Mouse (Mus musculus) midbrain, embryonic 11.5 days (tissue): ENCODE results near the gene Slc18a3. TPM values are rescaled to one million over a fixed set of nuclear protein-coding genes. Genes with fewer than 3 reads are reported as not detected.

Source experiments
- ATAC-seq: fragments of 200-750 bp; cut with Nextera tagmentation; 2 replicates; pipeline ENCODE4 v1.8.0; 2017; ENCODE audit warnings: moderate TSS enrichment, moderate library complexity; ENCODE audit not compliant: low FRiP score
- DNase-seq: peaks from one replicate; pipeline ENCODE4 v3.0.0; 2015; ENCODE audit warnings: low spot score; ENCODE audit errors: missing footprints
- H3K27ac ChIP-seq: fragments of 300-500 bp; sonication (generic); 2 replicates; pipeline ENCODE4 v1.5.1; 2014; ENCODE audit warnings: low read depth, low read length
- H3K27me3 ChIP-seq: fragments of 300-500 bp; sonication (generic); 2 replicates; pipeline ENCODE4 v1.6.1; 2014; ENCODE audit warnings: mild to moderate bottlenecking, low read length, moderate library complexity, mixed read lengths; ENCODE audit not compliant: control insufficient read depth, insufficient read depth
- H3K36me3 ChIP-seq: fragments of 300-500 bp; sonication (generic); 2 replicates; pipeline ENCODE4 v1.6.1; 2014; ENCODE audit warnings: mild to moderate bottlenecking, low read length, moderate library complexity, mixed read lengths; ENCODE audit not compliant: control insufficient read depth, insufficient read depth
- H3K4me1 ChIP-seq: fragments of 300-500 bp; sonication (generic); 2 replicates; pipeline ENCODE4 v1.6.1; 2014; ENCODE audit warnings: low read length; ENCODE audit not compliant: control insufficient read depth, insufficient read depth
- H3K4me2 ChIP-seq: fragments of 300-500 bp; sonication (generic); 2 replicates; pipeline ENCODE4 v1.6.1; 2014; ENCODE audit warnings: mild to moderate bottlenecking, moderate library complexity
- H3K4me3 ChIP-seq: fragments of 300-500 bp; sonication (generic); 2 replicates; pipeline ENCODE4 v1.5.1; 2014; ENCODE audit warnings: low read depth, low read length
- H3K9ac ChIP-seq: fragments of 300-500 bp; sonication (generic); 2 replicates; pipeline ENCODE4 v1.6.1; 2014; ENCODE audit warnings: low read length
- H3K9me3 ChIP-seq: fragments of 300-500 bp; sonication (generic); 2 replicates; pipeline ENCODE4 v1.6.1; 2016; ENCODE audit warnings: low read length; ENCODE audit not compliant: control insufficient read depth
- WGBS: fragments of 180-500 bp; shearing (Covaris S2); extraction: QIAGEN DNeasy Blood & Tissue Kit; methylation state at CpG from one replicate; pipeline ENCODE4 v1.1.7; 2014; 5-methylcytosine and 5-hydroxymethylcytosine counted together
- polyA plus RNA-seq: library from polyadenylated mRNA; unstranded; fragments of >200 nt; fragmentation: Nextera tagmentation; extraction: Ambion mirVana; gene quantifications from 2 replicates; pipeline ENCODE4 v1.2.1, GENCODE M21; 2014

Slc18a3 gene
- polyA plus RNA-seq, 1 experiment from 2014 or later, result 0.19 TPM

- ATAC-seq (no peak), DNase-seq (no peak)
- no peaks in the 10 kb centered on the region for H3K27me3 ChIP-seq
- WGBS, result 36% methylated on average over 8 of the region's 8 CpGs
- H3K4me3 ChIP-seq, result no peak overlapping the region
- H3K9ac ChIP-seq, result no peak overlapping the region
- no peaks in the 10 kb centered on the region for H3K9me3 ChIP-seq
- H3K4me1 ChIP-seq, result no peaks in the 10 kb centered on the region; the same call in 1 of the 2 replicates
- no peaks in the 10 kb centered on the region for H3K36me3 ChIP-seq
- H3K4me2 ChIP-seq, result no peak overlapping the region
- H3K27ac ChIP-seq, result no peak overlapping the region
Observed at GRCm38 (mm10) chr14:32429030-32429602, 35.5 kb downstream of the Slc18a3 start.

- H3K27me3 ChIP-seq, result no peaks in the 10 kb centered on the region
- no peak for DNase-seq
- no peak overlapping the region for H3K27ac ChIP-seq
- no peak overlapping the region for H3K4me3 ChIP-seq
- no peaks in the 10 kb centered on the region for H3K36me3 ChIP-seq
- no peaks in the 10 kb centered on the region for H3K9me3 ChIP-seq
- no peaks in the 10 kb centered on the region for H3K4me1 ChIP-seq
- no peak overlapping the region for H3K9ac ChIP-seq
- no peak overlapping the region for H3K4me2 ChIP-seq
- ATAC-seq, result no peak
- 86% methylated on average over 7 of the region's 7 CpGs for WGBS
Observed at GRCm38 (mm10) chr14:32423946-32424345, 40.7 kb downstream of the Slc18a3 start.

GRCm38 (mm10) chr14:32418747-32419146 lies 45.9 kb downstream of the Slc18a3 start:
- Histone ChIP-seq H3K27me3 (no peaks in the 10 kb centered on the region), H3K36me3 (no peaks in the 10 kb centered on the region), H3K9ac (no peak overlapping the region), H3K27ac (no peak overlapping the region), H3K4me3 (no peak overlapping the region), H3K4me1 (no peaks in the 10 kb centered on the region), H3K4me2 (no peak overlapping the region), H3K9me3 (no peaks in the 10 kb centered on the region)
- DNase-seq, result no peak
- WGBS, result 84% methylated on average over 11 of the region's 11 CpGs
- ATAC-seq, result no peak

Other genes starting within 250 kb of the Slc18a3 start
- gene Ogdhl, start 142.8 kb downstream of the Slc18a3 start, polyA plus RNA-seq, result 14.8 and 17.2 TPM in 2 replicates
- gene 1700024G13Rik, start 76.5 kb downstream of the Slc18a3 start, polyA plus RNA-seq, result 0.19 TPM in 1 of 2 replicates, not detected in the other
- gene Chat, start 1.1 kb upstream of the Slc18a3 start, polyA plus RNA-seq, result 0.11 TPM in 1 of 2 replicates, not detected in the other
- 29.3 and 30.1 TPM in 2 replicates for gene Ercc6, start 48.7 kb upstream of the Slc18a3 start, polyA plus RNA-seq
- 9.7 and 9.8 TPM in 2 replicates for gene Prrxl1, start 134.6 kb upstream of the Slc18a3 start, polyA plus RNA-seq
- not detected in 2 replicates for gene 3425401B19Rik, start 220.4 kb upstream of the Slc18a3 start, polyA plus RNA-seq